Mouse (Mus musculus): ENCODE measurements at regions not wholly inside any gene's neighbourhood (a gene's known extent, or its start where the extent isn't known, plus 50 kb on each side); places are given as distances from the start of the nearest gene placed in this dataset.

DNA sequence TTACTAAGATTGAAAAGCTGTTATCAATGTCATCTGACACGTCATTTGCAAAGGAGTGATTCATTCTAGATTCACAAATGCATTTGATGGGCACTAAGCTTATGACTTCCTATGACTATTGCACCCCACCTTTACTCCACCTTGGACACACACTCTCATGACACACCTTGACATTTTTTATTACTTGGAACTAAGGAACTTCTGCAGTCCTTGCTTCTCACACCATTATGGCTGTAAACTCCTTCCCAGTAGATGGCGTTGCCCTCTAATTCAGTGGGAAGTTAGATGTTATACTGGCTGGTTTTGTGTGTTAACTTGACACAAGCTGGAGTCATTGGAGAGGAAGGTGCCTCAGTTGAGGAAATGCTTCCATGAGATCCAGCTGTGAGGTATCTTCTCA is 78.8 kb upstream of the Ccdc71l start:
- TF ChIP-seq CTCF (IDR thresholded peaks at IDR 0.05; ENCODE audit: insufficient read depth, low read length) (no peak), POLR2A (IDR thresholded peaks at IDR 0.05; ENCODE audit: borderline replicate concordance, extremely low read depth, low read depth, low read length) (no peak)
